Comparison of ENCODE assay signal across 25 mouse cellular contexts in the genomic region with DNA sequence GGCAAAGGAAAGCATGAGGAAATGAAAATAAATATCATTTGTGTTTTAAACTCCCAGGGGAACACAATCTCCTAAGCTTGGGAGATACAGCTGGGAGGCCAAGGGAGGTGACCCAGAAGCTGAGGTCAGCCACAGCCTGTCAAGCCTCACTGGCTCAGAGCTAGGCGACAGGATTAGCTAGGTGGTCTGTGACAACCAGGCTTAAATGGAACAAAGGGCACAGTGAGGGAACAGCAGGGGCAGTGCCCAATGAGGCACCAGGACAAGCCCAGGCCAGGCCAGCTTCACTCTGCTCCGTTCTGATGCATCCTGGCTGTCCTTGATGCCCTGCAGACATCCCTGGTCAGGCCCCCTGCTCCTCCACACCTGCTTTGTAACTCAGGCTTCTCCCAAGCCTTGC.
DNase-seq lines count a peak whose midpoint lies in the region; ATAC-seq and TF ChIP-seq lines count a peak whose summit lies in the region.
"Had no signal": no experiment of that assay in that cellular context is flagged by ENCODE, and none has a peak within 500 bp of the region (broad histone marks: within the 10 kb centered on the region; RNA-seq: fewer than 3 reads in every experiment).

No protein-coding gene starts in this region.

- H3K9me3 ChIP-seq in forebrain, embryonic 10.5 days = peaks cover 4% of the 10 kb centered on the region; the same call in 1 of the 2 replicates
- no peaks in the 10 kb centered on the region for H3K9me3 ChIP-seq in forebrain, embryonic 15.5 days
- H3K9me3 ChIP-seq in kidney, embryonic 16.5 days (ENCODE audit: low read length) = no peaks in the 10 kb centered on the region
- H3K9me3 ChIP-seq in midbrain, embryonic 16.5 days (replicated peaks; ENCODE audit: control insufficient read depth, low read length, poor library complexity, severe bottlenecking) = no peaks in the 10 kb centered on the region
- no peaks in the 10 kb centered on the region for H3K9me3 ChIP-seq in stomach, postnatal 0 days (ENCODE audit: control insufficient read depth, low read length)
- H3K9me3 ChIP-seq: forebrain, embryonic 13.5 days; heart, embryonic 10.5 days; limb, embryonic 15.5 days had no signal

- 3% methylated on average over 2 of the region's 2 CpGs for WGBS in forebrain, embryonic 10.5 days
- 3% methylated on average over 2 of the region's 2 CpGs for WGBS in forebrain, embryonic 15.5 days
- 30% methylated on average over 2 of the region's 2 CpGs for WGBS in kidney, embryonic 16.5 days
- WGBS in midbrain, embryonic 16.5 days = 26% methylated on average over 2 of the region's 2 CpGs
- 31% methylated on average over 2 of the region's 2 CpGs for WGBS in stomach, postnatal 0 days

- no peak for TF ChIP-seq CTCF in stomach, postnatal 0 days (IDR thresholded peaks at IDR 0.05; ENCODE audit: low read depth)

- no peak overlapping the region for H3K9ac ChIP-seq in forebrain, embryonic 15.5 days (replicated peaks)
- no peak overlapping the region for H3K9ac ChIP-seq in kidney, embryonic 16.5 days (replicated peaks; ENCODE audit: low read length)
- peak overlapping the region; percentile 18; the same call in 1 of the 2 replicates for H3K9ac ChIP-seq in midbrain, embryonic 16.5 days (ENCODE audit: low read depth, low read length)
- no peak overlapping the region for H3K9ac ChIP-seq in stomach, postnatal 0 days (ENCODE audit: low read length)
- H3K9ac ChIP-seq: embryonic facial prominence, embryonic 12.5 days; forebrain, embryonic 13.5 days; limb, embryonic 15.5 days; liver, embryonic 14.5 days; lung, embryonic 14.5 days had no signal

- no peak for TF ChIP-seq EP300 in stomach, postnatal 0 days (optimal IDR thresholded peaks at IDR 0.05)

- no peaks in the 10 kb centered on the region for H3K36me3 ChIP-seq in forebrain, embryonic 10.5 days (replicated peaks)
- H3K36me3 ChIP-seq in forebrain, embryonic 15.5 days = no peaks in the 10 kb centered on the region
- H3K36me3 ChIP-seq in kidney, embryonic 16.5 days (ENCODE audit: insufficient read depth, low read length) = no peaks in the 10 kb centered on the region
- no peaks in the 10 kb centered on the region for H3K36me3 ChIP-seq in midbrain, embryonic 16.5 days (ENCODE audit: control insufficient read depth, insufficient read depth, low read length)
- no peaks in the 10 kb centered on the region for H3K36me3 ChIP-seq in stomach, postnatal 0 days (ENCODE audit: control insufficient read depth, insufficient read depth, low read length)
- H3K36me3 ChIP-seq: embryonic facial prominence, embryonic 12.5 days; heart, embryonic 10.5 days; limb, embryonic 15.5 days had no signal

- no peak for ATAC-seq in forebrain, embryonic 15.5 days (replicated peaks)
- ATAC-seq in kidney, embryonic 16.5 days (ENCODE audit: low FRiP score, low TSS enrichment) = peak; percentile 83
- ATAC-seq in midbrain, embryonic 16.5 days = no peak
- no peak for ATAC-seq in stomach, postnatal 0 days (ENCODE audit: low FRiP score, low TSS enrichment)
- ATAC-seq: forebrain, embryonic 13.5 days; inflammation-experienced regulatory T-cells, adult 6 months had no signal

- peaks cover 26% of the 10 kb centered on the region for H3K4me1 ChIP-seq in forebrain, embryonic 10.5 days
- H3K4me1 ChIP-seq in forebrain, embryonic 15.5 days = no peaks in the 10 kb centered on the region; the same call in 1 of the 2 replicates
- 0 out of 2 replicates have a peak, but pooled peaks cover 7% of the 10 kb centered on the region for H3K4me1 ChIP-seq in kidney, embryonic 16.5 days (ENCODE audit: insufficient read depth, low read length)
- peaks cover 17% of the 10 kb centered on the region; the same call in 1 of the 2 replicates for H3K4me1 ChIP-seq in midbrain, embryonic 16.5 days (ENCODE audit: control insufficient read depth, insufficient read depth, low read length)
- H3K4me1 ChIP-seq in stomach, postnatal 0 days (replicated peaks; ENCODE audit: control insufficient read depth, insufficient read depth) = no peaks in the 10 kb centered on the region
- H3K4me1 ChIP-seq: embryonic facial prominence, embryonic 12.5 days; heart, embryonic 10.5 days; limb, embryonic 15.5 days had no signal

- peak overlapping the region; percentile 26; the same call in 1 of the 2 replicates for H3K27ac ChIP-seq in forebrain, embryonic 10.5 days
- H3K27ac ChIP-seq in forebrain, embryonic 15.5 days (replicated peaks) = no peak overlapping the region
- H3K27ac ChIP-seq in kidney, embryonic 16.5 days (ENCODE audit: low read length) = no peak overlapping the region
- no peak overlapping the region for H3K27ac ChIP-seq in midbrain, embryonic 16.5 days (ENCODE audit: low read length)
- no peak overlapping the region for H3K27ac ChIP-seq in stomach, postnatal 0 days (replicated peaks)
- H3K27ac ChIP-seq: embryonic facial prominence, embryonic 12.5 days; forebrain, embryonic 13.5 days; heart, embryonic 10.5 days; limb, embryonic 15.5 days; liver, embryonic 14.5 days had no signal

- no peaks in the 10 kb centered on the region for H3K27me3 ChIP-seq in forebrain, embryonic 10.5 days (ENCODE audit: poor library complexity, severe bottlenecking)
- H3K27me3 ChIP-seq in forebrain, embryonic 15.5 days = no peaks in the 10 kb centered on the region
- no peaks in the 10 kb centered on the region for H3K27me3 ChIP-seq in kidney, embryonic 16.5 days (ENCODE audit: insufficient read depth, low read length)
- no peaks in the 10 kb centered on the region for H3K27me3 ChIP-seq in midbrain, embryonic 16.5 days (ENCODE audit: control insufficient read depth, insufficient read depth, low read depth, low read length)
- H3K27me3 ChIP-seq in stomach, postnatal 0 days (ENCODE audit: control insufficient read depth, insufficient read depth, low read length) = no peaks in the 10 kb centered on the region
- H3K27me3 ChIP-seq: embryonic facial prominence, embryonic 12.5 days; forebrain, embryonic 13.5 days; limb, embryonic 15.5 days had no signal

- H3K4me3 ChIP-seq in forebrain, embryonic 10.5 days = no peak overlapping the region
- no peak overlapping the region for H3K4me3 ChIP-seq in forebrain, embryonic 15.5 days
- H3K4me3 ChIP-seq in kidney, embryonic 16.5 days (ENCODE audit: low read length) = no peak overlapping the region
- H3K4me3 ChIP-seq in midbrain, embryonic 16.5 days (ENCODE audit: low read depth, low read length) = no peak overlapping the region
- H3K4me3 ChIP-seq in stomach, postnatal 0 days (ENCODE audit: low read depth, low read length) = no peak overlapping the region
- H3K4me3 ChIP-seq: embryonic facial prominence, embryonic 12.5 days; erythroblast, embryonic 14.5 days; forebrain, embryonic 13.5 days; heart, embryonic 10.5 days; limb, embryonic 15.5 days had no signal

- H3K4me2 ChIP-seq in forebrain, embryonic 15.5 days (replicated peaks) = no peak overlapping the region
- H3K4me2 ChIP-seq in kidney, embryonic 16.5 days (replicated peaks; ENCODE audit: low read depth, low read length) = no peak overlapping the region
- no peak overlapping the region for H3K4me2 ChIP-seq in midbrain, embryonic 16.5 days (ENCODE audit: low read length)
- H3K4me2 ChIP-seq in stomach, postnatal 0 days (replicated peaks; ENCODE audit: low read depth) = no peak overlapping the region
- H3K4me2 ChIP-seq: embryonic facial prominence, embryonic 12.5 days; forebrain, embryonic 13.5 days; limb, embryonic 15.5 days; lung, embryonic 14.5 days had no signal

- peak; percentile 22 for DNase-seq in forebrain, embryonic 10.5 days (ENCODE audit: extremely low spot score, low spot score)
- DNase-seq in kidney, adult 11 months = no peak
- peak; percentile 30 for DNase-seq in A20 (ENCODE audit: low read depth, low spot score)
- no peak for DNase-seq in stomach, postnatal 0 days (ENCODE audit: low spot score)
- DNase-seq: adrenal gland, postnatal 25 days; cerebellum, adult 8-10 months; cerebellum, postnatal 36 days; heart, postnatal 4 days; kidney, adult 2 months; left cerebral cortex, postnatal 4 days; lung, embryonic 14.5 days; lung, postnatal 36 days; right cerebral cortex, postnatal 25 days; spleen, adult 18-20 months; thymus, postnatal 14 days had no signal

Comparison
In these comparisons a context has a peak if more than half of its experiments do, and no peak if none do; other contexts are left out.
1. DNase-seq: peak in forebrain, embryonic 10.5 days (single experiment) and A20 (single experiment); none in kidney, adult 11 months (single experiment) and stomach, postnatal 0 days (single experiment).